Mouse (Mus musculus): ENCODE results near the gene Kif26b. TPM values are rescaled to one million over a fixed set of nuclear protein-coding genes. Genes with fewer than 3 reads are reported as not detected.

Kif26b gene
- total RNA-seq, 2 experiments from 2014 or later, result 9.2 to 10.1 TPM

DNA sequence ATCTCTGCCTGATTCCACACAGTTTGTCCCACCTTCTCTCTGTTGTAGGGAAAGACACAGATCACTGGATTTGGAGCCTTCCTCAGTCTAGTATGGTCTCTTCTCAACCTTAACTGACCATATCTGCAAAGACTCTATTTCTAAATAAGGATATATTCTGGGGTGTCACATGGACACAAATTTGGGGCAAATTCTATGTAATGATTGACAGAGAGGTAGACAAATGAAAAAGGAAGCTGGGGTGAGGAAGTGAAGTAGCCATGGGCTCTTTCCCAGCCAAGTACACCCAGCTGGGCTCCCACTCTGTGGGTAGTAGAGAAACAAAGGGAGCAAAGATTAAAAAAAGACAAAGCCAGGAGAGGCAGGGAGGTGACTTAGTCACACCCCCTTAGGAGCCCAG lies 158.0 kb downstream of the Kif26b start:
- intact Hi-C loops (cut with DNase I), result no loop called here
- DNase-seq (ENCODE audit: low spot score in 2 of 2), result no peak

DNA sequence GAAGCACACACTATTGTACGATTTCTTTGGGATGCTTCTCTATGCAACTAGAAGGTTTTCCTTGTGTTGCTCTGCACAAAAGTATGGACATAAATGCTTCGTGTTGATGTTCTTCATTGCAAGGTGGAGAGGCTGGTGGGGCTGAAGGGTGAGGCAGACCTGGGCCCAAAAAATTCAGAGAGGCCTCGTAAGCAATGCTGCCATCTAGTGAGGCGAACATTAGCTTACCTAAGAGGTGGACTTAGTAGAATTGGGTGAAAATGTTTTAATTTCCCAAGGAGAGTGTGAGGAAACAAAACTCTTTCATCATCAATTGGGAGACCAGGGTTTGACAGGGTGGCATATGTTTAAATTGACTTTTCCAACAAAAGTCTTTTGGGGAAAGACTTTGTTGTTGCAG lies 160.6 kb downstream of the Kif26b start:
- intact Hi-C loops (cut with DNase I), result loop anchor here (2.0 kb wide), 1 partner anchor 161 kb away; the partner anchor contains the start of gene Kif26b
- DNase-seq (ENCODE audit: low spot score in 2 of 2), result peak in 1 of 2 experiments; percentile 18

DNA sequence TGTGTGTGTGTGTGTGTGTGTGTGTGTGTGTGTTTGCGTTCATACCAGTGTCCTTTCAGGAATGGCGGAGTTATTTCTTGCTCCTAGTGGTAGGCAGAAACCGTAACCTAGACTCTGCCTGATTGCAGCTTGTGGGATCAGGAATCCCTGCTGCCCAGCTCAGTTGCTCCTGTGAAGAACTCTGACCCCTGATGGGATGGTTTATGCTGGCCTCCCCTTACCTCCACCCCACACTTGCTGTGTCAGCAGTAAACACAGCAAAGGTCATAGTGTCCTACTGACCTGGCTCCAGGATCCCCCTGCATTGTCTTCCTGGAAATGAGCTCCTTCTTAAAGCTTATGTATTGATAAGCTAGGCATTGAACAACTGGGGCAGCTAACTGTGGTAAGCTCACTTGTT lies 162.8 kb downstream of the Kif26b start:
- no peak for DNase-seq (ENCODE audit: low spot score in 2 of 2)
- intact Hi-C loops (cut with DNase I), result no loop called here

DNA sequence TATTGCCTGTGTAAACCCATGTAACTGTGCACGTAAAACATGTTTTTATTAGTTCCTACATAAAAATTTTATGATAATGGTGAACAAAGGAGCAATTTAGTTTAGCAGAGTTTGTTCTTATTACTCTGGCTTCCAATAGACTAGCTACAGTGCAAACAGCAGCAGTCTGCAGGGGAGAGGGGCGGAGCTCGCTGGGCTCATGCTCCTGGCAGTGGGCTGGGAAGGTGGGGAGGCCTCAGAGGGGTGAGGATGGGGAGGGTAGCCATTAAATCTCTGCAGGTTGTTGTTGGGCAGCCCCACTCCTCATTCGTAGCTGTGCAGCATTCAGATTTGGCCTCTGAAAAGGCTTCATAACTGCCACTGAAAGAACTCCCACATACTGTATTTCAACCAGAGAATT lies 171.2 kb downstream of the Kif26b start:
- intact Hi-C loops (cut with DNase I), result no loop called here
- no peak for DNase-seq (ENCODE audit: low spot score in 2 of 2)

DNA sequence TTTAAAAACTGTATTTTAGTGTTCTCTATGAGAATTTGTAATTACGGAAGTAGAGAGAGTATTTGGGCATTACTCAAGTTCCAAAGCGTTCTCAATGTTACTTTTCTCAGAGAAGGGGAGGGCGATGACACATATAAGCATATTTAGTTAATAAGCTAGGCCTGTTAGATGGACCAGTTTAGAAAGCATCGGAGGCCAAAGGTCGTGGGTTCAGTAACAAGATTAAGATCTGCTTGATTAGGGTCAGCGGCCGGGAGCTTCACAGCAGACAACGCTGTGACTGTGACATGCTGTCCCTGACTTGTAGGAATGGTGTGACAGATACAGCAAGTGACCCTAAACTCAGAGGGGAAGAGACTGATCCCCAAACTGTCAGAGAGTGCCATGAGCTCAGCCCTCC lies 174.6 kb downstream of the Kif26b start:
- no peak for DNase-seq (ENCODE audit: low spot score in 2 of 2)
- intact Hi-C loops (cut with DNase I), result no loop called here

DNA sequence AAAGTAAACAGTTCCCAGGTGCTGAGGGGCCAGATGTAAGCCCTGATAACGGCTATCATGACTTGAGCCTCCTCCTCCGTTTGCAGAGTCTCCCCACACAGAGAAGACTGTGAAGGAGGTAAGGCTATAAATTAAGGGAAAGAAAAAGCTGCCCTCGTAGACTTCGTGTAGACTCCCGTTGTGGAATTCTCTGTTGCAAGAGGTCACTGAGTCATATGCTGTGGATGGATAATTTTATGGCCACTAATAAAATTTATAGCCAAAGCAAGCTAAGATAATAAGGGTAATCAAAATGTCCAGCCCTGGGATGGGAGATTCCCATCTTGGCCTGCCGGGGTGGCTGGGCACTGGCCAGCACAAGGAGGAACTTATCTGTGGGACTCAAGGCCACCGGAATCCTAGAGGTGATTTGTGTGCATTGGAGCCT lies 179.0 kb downstream of the Kif26b start:
- no peak for DNase-seq (ENCODE audit: low spot score in 2 of 2)
- intact Hi-C loops (cut with DNase I), result no loop called here

DNA sequence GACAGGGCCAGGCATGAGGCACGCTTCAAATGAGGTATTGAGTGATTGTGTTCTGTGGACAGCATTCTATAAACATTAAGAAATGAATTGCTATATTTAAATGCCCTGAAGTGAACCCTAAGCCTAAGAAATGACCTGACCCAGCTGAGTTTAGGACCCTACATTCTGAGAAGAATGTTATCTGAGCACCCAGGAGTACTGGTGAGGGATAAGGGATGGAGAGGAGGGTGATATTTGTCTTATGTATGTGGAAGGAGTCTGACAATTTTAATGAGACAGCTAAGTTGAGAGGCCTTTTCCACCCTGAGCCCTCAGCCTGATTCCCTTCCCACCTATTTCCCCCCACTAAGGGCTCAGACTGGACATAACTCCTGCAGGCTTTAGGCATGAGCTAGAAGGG lies 179.4 kb downstream of the Kif26b start:
- intact Hi-C loops (cut with DNase I), result no loop called here

DNA sequence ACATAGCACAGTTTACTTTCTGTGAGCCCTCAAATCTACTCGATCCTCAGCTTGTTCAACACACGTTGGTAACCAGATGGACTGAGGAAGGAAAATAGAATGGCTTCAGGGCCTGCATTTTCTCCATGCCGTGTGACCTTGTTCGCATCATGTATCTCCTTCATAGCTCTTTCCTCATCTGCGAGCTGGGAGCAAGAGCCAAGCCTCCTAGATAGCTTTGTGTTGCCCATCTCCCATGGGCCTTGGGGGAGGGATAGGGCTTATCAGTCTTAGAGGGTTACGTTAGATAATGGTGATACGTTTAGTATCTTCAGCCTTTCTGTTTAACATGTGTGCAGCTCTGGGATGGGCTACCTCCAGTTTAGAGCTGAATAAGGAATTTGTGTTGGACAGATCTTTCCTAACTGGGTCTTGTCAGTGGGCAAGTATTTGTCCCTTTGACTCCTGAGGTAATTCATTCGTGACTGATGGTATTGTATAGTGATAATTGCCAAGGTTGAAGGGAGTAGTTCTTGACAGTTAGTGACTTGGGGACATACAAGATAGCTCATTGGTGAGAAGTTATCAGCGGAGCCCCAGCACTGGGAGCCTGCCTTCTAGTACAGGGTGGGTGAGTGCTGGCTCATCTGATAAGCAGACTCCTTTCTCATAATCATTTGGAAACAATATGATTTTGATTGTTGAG lies 183.4 kb downstream of the Kif26b start:
- DNase-seq (ENCODE audit: low spot score in 2 of 2), result no peak

More for the DNA sequence above, 179.4 kb downstream of the Kif26b start:
- no peak for DNase-seq (ENCODE audit: low spot score in 2 of 2)

DNA sequence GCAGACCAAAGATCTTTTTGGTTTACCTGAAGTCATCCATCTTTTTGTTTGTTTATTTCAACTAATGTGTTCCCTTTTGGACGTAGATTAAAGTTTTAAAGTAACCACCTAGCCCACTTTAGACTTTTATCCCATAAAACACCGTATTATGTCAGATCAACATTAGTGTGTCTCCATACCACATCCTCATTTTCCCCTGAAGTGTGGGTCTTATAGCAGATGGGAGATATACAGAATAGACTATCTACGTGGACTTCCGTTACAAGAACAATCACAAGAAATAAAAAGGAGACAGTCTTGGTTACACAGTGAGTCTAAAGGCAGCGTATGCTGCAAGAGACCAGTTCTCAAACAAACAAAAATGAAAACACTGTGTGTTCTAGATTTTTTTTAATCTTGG lies 185.3 kb downstream of the Kif26b start:
- intact Hi-C loops (cut with DNase I), result no loop called here
- DNase-seq (ENCODE audit: low spot score in 2 of 2), result no peak

More for the DNA sequence above, 183.4 kb downstream of the Kif26b start:
- intact Hi-C loops (cut with DNase I), result no loop called here

DNA sequence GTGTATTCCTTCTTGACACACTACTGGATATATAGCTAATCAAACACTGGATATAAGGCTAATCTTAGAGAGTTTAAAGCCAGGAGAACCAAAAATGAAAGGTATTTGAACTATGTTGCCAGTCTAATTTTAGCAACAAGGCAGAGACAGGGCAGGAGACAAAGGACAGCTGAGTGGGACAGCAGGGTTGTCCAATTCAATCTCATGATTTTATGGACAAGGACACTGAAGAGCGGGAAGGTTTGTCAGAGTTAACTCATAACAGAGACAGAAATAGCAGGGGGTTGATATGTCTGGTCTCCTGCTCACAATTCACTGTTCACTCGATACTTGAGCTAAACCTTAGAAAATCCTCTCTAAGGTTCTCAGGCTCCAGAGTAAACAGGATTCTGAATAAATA lies 187.5 kb downstream of the Kif26b start:
- intact Hi-C loops (cut with DNase I), result no loop called here
- DNase-seq (ENCODE audit: low spot score in 2 of 2), result no peak

DNA sequence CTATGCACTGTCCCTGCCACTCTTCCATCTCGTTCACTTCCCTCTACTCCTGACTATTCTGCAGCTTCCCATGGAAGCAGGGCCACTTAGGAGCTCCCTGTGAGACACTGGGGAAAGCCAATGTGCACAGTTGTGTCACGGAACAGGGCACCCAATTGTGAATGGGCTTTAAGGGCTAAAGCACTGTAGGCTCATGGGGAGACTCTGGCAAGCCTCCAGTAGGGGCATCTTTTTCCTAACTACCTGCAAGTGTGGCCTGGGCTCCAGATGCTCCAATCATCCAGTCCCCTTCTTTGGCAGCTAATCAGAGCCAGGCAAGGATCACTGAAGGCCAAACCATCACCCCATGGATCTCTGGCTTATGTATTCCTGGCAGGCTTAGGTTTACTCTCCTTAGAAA lies 191.9 kb downstream of the Kif26b start:
- intact Hi-C loops (cut with DNase I), result no loop called here
- DNase-seq (ENCODE audit: low spot score in 2 of 2), result no peak

DNA sequence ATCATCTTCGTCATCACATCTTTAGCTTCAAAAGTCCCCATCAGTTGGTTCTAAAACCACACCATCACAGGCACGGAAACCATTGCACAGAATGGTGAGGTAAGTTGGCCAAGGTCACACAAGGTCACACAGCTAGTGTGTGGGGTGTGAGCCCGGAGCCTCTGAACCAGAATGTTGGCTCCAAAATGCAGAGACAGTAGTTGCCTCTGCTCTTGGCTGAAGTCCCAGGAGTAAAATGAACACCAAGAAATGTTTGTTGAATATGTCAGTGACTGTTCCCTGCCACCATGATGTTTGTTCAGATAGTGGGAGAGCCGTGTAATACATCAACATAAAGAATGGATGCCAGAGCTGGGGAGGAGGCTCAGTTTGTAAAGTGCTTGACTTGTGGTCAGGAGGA lies 193.9 kb downstream of the Kif26b start:
- intact Hi-C loops (cut with DNase I), result no loop called here
- DNase-seq (ENCODE audit: low spot score in 2 of 2), result peak in 1 of 2 experiments; percentile 4

DNA sequence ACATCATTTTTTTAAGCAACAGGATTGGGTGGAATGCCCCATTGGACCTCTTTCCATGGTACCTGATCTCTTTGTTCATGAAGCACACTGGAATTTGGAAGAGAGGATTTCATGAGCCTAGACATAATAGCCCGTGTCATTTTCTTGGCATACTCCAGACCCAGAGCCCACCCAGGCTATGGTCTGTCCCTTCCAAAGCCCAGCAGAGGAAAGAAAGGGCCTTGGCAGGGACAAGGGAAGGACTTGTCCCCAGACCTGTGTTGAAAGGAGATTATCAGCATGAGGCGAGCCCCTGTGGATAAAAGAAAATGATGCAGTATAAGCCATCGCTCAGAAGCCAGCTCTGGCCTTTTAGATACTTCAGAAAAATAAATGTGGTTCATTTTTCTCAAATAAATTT lies 196.6 kb downstream of the Kif26b start:
- DNase-seq (ENCODE audit: low spot score in 2 of 2), result no peak
- intact Hi-C loops (cut with DNase I), result no loop called here

DNA sequence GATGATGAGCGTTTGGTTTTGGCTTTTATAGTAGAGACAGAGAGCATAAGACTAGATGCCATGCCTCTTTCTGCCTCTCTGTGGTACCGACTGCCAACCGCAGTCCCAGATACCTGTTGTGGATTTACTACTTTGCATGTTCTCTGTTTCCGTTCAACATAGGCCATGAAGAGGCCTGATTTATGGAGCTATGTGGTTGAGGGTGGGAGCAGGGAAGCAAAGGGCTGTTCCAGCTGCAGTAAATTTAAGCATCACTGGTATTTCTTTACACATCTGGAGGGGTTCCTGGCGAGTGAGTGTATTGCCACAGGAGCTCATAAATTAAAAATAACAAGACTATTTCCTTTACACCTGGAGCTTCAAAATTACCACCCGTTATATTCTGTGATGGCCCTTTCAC lies 199.3 kb downstream of the Kif26b start:
- intact Hi-C loops (cut with DNase I), result no loop called here

DNA sequence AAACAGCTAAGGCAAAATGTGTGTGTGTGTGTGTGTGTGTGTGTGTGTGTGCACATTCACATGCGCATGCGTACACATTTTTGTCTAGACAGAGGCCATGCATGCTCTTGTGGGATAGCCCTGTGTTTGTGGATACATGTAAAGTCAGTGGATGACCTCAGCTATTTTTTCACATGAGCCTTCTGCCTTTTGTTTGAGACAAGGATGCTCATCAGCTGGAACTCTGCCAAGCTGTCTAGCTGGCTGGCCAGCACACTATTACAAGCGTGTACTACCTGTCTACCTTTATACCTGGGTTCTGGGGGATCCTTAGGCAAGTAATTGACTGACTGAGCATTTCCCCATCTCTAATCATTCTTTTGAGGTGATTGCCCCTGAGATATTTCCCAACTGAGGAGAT lies 201.3 kb downstream of the Kif26b start:
- intact Hi-C loops (cut with DNase I), result no loop called here
- no peak for DNase-seq (ENCODE audit: low spot score in 2 of 2)

More for the DNA sequence above, 199.3 kb downstream of the Kif26b start:
- no peak for DNase-seq (ENCODE audit: low spot score in 2 of 2)

DNA sequence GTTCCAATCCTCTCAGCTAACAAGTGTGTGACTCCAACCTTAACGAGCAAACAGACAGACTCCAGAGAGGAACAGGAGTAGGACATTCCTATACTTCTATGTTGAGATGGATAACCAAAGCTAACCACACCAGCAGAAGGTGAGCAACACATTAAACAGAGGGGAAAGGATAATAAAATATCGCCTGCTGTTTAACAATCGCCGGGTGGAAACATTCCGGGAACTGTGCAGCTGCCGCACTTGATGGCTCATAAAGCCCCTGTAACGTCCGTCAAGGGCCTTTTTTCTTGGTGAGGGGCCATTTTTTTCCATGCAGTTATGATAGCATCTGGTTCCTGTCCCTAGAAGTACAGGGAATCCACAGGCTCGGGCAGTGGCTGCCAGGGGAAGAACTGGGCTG lies 204.1 kb downstream of the Kif26b start:
- no peak for DNase-seq (ENCODE audit: low spot score in 2 of 2)
- intact Hi-C loops (cut with DNase I), result no loop called here

DNA sequence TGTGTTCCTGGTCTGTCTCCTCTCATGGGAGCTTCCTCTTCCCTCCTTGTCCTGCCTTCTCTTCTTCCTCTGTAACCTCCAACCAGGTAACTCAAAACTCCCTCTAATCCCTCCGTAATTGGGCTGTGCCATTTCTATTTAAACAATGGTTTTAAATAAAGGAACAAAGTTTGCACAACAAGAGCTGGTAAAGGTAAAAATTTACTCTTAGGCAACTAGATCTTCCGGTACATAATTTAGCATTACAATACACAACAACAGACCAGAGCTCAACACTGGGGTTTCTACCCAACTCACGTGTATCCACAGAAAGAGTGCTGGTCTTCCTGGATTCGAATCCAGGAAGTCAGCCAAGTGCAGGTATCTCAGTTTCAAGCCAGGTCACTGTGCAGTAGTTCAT lies 205.7 kb downstream of the Kif26b start:
- intact Hi-C loops (cut with DNase I), result no loop called here
- no peak for DNase-seq (ENCODE audit: low spot score in 2 of 2)

DNA sequence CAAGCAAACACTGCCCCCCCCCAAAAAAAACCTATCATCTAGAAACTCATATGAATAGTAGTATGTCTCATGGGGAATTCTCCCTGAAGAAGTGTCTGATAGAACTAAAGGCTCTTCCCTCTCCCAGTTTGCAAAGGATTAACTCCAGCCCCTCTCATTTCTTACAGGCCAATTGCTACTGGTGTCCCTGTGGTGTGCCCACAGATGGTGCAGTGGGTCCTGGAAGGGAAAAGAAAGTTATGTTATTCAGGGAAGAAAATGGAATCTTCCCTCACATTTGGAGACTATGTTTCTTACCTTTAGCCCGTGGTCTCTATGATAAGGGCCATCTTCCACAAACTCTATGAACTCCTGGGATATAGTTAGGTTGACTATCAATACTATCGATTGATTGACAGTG lies 208.0 kb downstream of the Kif26b start:
- intact Hi-C loops (cut with DNase I), result no loop called here
- no peak for DNase-seq (ENCODE audit: low spot score in 2 of 2)

DNA sequence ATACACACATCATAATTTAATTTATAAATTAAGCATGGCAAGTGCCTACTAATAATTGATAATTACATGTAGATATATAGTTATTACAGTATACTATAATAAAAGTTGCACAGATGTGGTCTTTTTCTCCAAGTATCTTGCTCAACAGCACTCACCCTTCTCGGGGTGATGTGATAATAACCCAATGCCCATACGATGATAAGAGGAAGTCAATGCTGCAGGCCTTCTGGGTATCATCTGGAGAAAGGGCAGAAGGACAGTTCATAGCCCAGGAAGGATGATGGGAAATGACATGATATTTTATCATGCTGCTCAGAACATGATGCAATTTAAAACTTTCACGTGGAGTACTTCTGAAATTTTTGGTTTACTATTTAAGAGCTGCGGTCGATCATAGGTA lies 214.9 kb downstream of the Kif26b start:
- intact Hi-C loops (cut with DNase I), result no loop called here
- DNase-seq (ENCODE audit: low spot score in 2 of 2), result no peak

DNA sequence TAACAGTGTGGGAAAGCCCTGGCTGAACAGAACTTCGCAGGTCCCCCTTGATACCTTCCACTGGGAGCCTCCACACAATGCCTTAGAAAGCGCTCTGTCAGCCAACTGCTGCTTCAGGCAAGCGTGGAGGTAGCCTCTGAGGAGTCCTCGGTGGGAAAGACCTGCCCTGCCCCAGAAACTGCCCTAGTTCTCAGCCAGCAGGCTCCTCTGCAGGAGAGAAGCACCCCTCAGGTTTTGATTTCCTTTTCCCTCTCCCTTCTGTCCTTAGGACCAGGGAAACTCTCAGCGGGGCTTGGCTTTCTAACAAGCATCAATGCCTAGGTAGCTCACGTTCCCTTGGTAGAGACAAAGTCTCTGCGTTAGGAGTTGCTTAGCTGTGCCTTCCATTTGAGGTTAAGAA lies 215.6 kb downstream of the Kif26b start:
- intact Hi-C loops (cut with DNase I), result no loop called here
- no peak for DNase-seq (ENCODE audit: low spot score in 2 of 2)

DNA sequence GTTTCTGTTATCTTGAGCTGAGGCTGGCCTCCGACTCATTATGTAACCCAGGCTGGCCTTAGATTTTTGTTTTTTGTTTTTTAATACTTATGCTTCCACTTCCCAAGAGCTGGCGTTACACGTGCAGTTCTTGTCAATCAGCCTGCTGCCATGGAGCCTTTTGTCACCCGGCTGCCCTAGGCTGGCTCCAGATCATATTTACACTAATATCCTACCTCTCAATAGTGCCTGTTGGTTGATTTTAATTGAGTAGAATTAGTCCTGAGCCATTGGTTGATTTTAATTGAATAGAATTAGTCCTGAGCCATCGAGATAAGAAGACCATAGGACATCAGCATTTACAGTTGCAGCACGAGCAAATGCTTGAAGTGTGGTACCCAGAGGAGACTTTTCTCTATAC lies 216.0 kb downstream of the Kif26b start:
- DNase-seq (ENCODE audit: low spot score in 2 of 2), result no peak
- intact Hi-C loops (cut with DNase I), result no loop called here

DNA sequence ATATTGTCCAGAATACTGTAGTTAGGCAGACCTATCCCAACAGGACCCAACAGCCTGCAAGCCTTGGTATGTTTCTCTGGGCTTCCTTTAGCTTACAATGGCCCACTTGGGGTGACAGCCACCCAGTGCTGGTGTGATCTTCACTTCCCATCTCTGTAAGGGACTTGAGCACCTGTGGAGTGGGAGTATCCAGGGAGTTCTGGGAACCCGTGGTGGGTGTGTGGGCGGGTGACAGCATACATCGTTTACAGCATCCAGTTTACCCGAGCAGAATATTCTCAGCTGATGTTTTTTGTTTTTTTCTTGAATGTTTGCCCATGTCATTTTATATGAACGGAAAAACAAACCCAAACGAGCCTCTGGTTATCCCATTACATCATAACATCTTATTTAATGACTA lies 216.5 kb downstream of the Kif26b start:
- DNase-seq (ENCODE audit: low spot score in 2 of 2), result peak; percentile 31 to 39
- intact Hi-C loops (cut with DNase I), result no loop called here
